Mouse (Mus musculus): ENCODE results near the gene Kdm5c. TPM values are rescaled to one million over a fixed set of nuclear protein-coding genes. Genes with fewer than 3 reads are reported as not detected.
A peak's percentile ranks its signal among the peaks of the same experiment; 100 is the strongest.
"Not testable (repeated sequence)": the region's sequence is repeated elsewhere in the genome, so short reads cannot be mapped to it uniquely, and the experiment has no call there.

Gene Kdm5c
- polyA plus RNA-seq, 1 experiment from 2014 or later = 30.2 TPM

DNA sequence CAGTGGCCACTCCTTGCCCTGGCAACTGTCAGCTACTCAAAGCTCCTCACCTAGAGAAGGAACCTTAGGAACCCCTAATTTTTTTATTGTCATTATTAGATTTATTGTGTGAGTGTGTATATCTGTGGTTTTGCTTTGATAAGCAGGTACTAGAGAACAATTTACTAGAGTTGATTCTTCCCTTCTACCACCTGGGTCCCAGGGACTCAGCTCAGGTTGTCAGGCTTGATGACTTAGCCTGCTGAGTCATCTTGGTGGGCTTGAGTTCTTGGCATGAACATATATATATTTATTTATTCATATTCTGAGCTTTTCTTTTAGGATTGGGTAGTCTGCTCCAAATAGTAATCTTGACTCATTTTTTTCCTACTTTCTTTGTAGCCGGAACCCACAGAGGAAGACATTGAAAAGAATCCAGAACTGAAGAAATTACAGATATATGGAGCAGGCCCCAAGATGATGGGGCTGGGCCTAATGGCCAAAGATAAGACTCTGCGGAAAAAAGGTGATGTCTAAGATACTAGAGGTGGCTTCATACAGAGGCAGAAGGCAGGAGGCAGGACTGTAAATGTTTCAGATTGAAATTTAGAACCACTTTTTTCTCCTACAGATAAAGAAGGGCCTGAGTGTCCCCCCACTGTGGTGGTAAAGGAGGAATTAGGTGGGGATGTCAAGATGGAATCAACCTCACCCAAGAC, 11.8 kb downstream of the Kdm5c start:
- Histone ChIP-seq H3K4me3 (ENCODE audit: low read depth, low read length) (no peak overlapping the region), H3K27me3 (ENCODE audit: control insufficient read depth, insufficient read depth, low read length) (no peaks in the 10 kb centered on the region), H3K27ac (ENCODE audit: low read depth, low read length) (no peak overlapping the region), H3K9ac (ENCODE audit: low read depth, low read length) (no peak overlapping the region), H3K4me2 (no peak overlapping the region), H3K36me3 (ENCODE audit: control insufficient read depth, insufficient read depth, low read length) (peaks cover 48% of the 10 kb centered on the region), H3K4me1 (ENCODE audit: control insufficient read depth, insufficient read depth, low read length) (no peaks in the 10 kb centered on the region), H3K9me3 (replicated peaks; ENCODE audit: control insufficient read depth, low read length) (no peaks in the 10 kb centered on the region)
- WGBS (ENCODE audit: insufficient replicate concordance) = 89% methylated on average over 2 of the region's 2 CpGs
- no peak for ATAC-seq (replicated peaks; ENCODE audit: insufficient number of reproducible peaks, low FRiP score, low TSS enrichment)

DNA sequence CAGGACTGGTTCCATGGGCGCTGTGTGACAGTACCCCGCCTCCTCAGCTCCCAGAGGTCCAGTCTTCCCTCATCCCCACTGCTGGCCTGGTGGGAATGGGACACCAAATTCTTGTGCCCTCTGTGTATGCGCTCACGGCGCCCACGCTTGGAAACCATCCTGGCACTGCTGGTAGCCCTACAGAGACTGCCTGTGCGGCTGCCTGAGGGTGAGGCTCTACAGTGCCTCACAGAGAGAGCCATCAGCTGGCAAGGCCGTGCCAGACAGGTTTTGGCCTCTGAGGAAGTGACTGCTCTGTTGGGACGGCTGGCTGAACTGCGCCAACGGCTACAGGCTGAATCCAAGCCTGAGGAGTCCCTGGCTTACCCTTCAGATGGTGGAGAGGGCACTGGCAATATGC, 38.4 kb downstream of the Kdm5c start:
- Histone ChIP-seq H3K4me1 (ENCODE audit: control insufficient read depth, insufficient read depth, low read length) (no peaks in the 10 kb centered on the region), H3K27ac (ENCODE audit: low read depth, low read length) (no peak overlapping the region), H3K36me3 (ENCODE audit: control insufficient read depth, insufficient read depth, low read length) (peaks cover 55% of the 10 kb centered on the region), H3K4me3 (ENCODE audit: low read depth, low read length) (no peak overlapping the region), H3K9me3 (replicated peaks; ENCODE audit: control insufficient read depth, low read length) (no peaks in the 10 kb centered on the region), H3K4me2 (no peak overlapping the region), H3K9ac (ENCODE audit: low read depth, low read length) (no peak overlapping the region), H3K27me3 (ENCODE audit: control insufficient read depth, insufficient read depth, low read length) (no peaks in the 10 kb centered on the region)
- 95% methylated on average over 11 of the region's 11 CpGs for WGBS (ENCODE audit: insufficient replicate concordance)
- no peak for ATAC-seq (replicated peaks; ENCODE audit: insufficient number of reproducible peaks, low FRiP score, low TSS enrichment)

DNA sequence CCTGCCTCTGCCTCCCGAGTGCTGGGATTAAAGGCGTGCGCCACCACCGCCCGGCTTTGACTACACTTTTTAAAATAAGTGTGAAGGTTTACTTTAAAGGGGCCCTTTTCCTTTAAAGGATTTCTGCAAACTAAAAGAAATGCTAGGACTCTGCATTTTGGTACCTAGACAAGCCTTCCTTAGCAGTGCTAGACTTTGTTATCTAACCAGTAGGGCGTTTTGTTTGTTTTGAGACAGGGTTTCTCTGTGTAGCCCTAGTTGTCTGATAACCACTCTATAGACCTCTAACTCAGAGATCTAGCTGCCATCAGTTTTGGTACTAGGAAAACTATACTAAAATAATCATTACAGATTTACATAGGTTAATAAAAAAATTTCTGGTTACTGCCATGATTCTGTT, 46.6 kb downstream of the Kdm5c start:
- no peak for ATAC-seq (replicated peaks; ENCODE audit: insufficient number of reproducible peaks, low FRiP score, low TSS enrichment)

DNA sequence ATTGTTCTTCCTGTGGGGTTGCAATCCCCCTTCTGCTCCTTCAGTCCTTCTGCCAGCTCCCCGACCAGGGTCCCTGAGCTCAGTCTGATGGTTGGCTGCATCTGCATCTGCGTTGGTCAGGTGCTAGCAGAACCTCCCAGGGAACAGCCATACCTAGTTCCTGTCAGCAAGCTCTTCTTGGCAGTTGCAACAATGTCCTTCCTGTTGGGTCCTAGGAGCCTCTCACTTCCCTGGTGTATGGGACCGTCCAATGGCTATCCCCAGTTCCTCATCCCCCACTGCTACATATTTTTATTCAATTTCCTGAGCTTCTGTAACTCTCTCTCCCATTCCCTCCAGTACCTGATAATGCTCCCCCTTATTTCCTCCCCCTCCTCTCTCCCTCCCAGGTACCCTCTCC, 51.9 kb downstream of the Kdm5c start:
- Histone ChIP-seq H3K27ac (ENCODE audit: low read depth, low read length) (no peak overlapping the region), H3K9ac (ENCODE audit: low read depth, low read length) (no peak overlapping the region), H3K27me3 (ENCODE audit: control insufficient read depth, insufficient read depth, low read length) (no peaks in the 10 kb centered on the region), H3K36me3 (ENCODE audit: control insufficient read depth, insufficient read depth, low read length) (no peaks in the 10 kb centered on the region), H3K9me3 (replicated peaks; ENCODE audit: control insufficient read depth, low read length) (no peaks in the 10 kb centered on the region), H3K4me3 (ENCODE audit: low read depth, low read length) (no peak overlapping the region), H3K4me1 (ENCODE audit: control insufficient read depth, insufficient read depth, low read length) (no peaks in the 10 kb centered on the region), H3K4me2 (no peak overlapping the region)
- whole genome bisulfite sequencing (ENCODE audit: insufficient replicate concordance) = 77% methylated on average over 3 of the region's 3 CpGs
- ATAC-seq (replicated peaks; ENCODE audit: insufficient number of reproducible peaks, low FRiP score, low TSS enrichment) = no peak

More for the DNA sequence above, 46.6 kb downstream of the Kdm5c start:
- Histone ChIP-seq H3K27me3 (ENCODE audit: control insufficient read depth, insufficient read depth, low read length) (no peaks in the 10 kb centered on the region), H3K9ac (ENCODE audit: low read depth, low read length) (no peak overlapping the region), H3K36me3 (ENCODE audit: control insufficient read depth, insufficient read depth, low read length) (peaks cover 11% of the 10 kb centered on the region; the same call in 1 of the 2 replicates), H3K4me3 (ENCODE audit: low read depth, low read length) (no peak overlapping the region), H3K9me3 (replicated peaks; ENCODE audit: control insufficient read depth, low read length) (no peaks in the 10 kb centered on the region), H3K4me2 (no peak overlapping the region), H3K4me1 (ENCODE audit: control insufficient read depth, insufficient read depth, low read length) (no peaks in the 10 kb centered on the region), H3K27ac (ENCODE audit: low read depth, low read length) (no peak overlapping the region)
- WGBS (ENCODE audit: insufficient replicate concordance) = 89% methylated on average over 6 of the region's 6 CpGs

DNA sequence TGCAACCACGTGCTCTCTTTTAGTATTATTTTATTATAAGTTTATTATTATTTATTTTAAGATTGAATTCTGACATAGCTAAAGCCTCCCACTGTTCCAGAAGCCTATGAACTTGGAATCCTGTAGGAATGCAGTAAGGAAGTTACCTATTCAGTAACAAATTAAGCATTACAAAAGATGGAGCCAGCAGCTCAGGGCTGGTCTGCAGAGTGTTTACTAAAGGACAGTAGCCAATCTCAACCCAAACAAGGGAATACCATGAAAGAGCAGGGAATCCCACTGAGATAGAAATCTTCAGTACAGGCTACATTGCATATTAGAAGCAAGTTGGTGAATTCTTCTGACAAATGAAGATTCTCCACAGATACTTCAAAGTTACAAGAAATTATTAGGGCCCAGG, 54.2 kb downstream of the Kdm5c start:
- 49% methylated on average over 1 of the region's 1 CpGs for WGBS (ENCODE audit: insufficient replicate concordance)
- H3K36me3 ChIP-seq (ENCODE audit: control insufficient read depth, insufficient read depth, low read length); ATAC-seq (replicated peaks; ENCODE audit: insufficient number of reproducible peaks, low FRiP score, low TSS enrichment); H3K27ac ChIP-seq (ENCODE audit: low read depth, low read length); H3K27me3 ChIP-seq (ENCODE audit: control insufficient read depth, insufficient read depth, low read length); H3K9me3 ChIP-seq (replicated peaks; ENCODE audit: control insufficient read depth, low read length); H3K9ac ChIP-seq (ENCODE audit: low read depth, low read length); H3K4me3 ChIP-seq (ENCODE audit: low read depth, low read length); H3K4me1 ChIP-seq (ENCODE audit: control insufficient read depth, insufficient read depth, low read length); H3K4me2 ChIP-seq: not testable (repeated sequence)

DNA sequence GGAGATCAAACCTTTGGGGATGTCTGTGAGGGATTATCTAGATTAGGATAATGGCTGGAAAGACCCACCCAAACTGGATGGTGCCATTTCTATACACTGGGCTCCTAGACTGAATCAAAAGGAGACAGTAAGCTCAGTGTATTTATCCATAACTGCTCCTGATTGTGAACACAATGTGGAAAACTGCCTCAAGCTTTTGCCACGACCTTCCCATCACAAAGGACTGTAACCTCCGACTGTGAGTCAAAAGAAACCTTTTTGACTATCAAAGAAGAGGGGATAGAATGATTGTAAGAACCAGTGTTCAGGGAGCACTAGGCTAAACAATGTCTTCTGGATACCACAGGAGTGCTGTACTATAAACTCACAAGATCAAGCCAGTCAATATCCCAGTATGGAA, 73.4 kb downstream of the Kdm5c start:
- H3K27ac ChIP-seq (ENCODE audit: low read depth, low read length) = no peak overlapping the region

DNA sequence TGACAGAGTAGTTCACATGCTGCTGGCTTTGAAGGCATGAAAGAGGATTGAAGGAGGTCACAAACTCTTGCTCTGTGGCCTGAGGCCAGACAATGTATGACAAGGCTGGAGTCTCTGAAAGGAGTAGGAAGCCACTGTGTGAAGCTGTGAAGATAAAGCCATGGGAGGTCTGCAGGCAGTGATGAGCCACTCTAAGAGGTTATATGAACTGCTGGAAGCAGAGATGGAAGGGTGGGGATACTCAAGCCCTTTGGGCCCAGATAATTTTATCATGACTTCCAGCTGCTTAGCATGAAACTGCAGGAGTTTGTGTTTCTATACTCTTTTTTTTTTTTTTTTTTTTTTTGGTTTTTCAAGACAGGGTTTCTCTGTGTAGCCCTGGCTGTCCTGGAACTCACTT, 74.6 kb downstream of the Kdm5c start:
- H3K9me3 ChIP-seq (replicated peaks; ENCODE audit: control insufficient read depth, low read length) = no peaks in the 10 kb centered on the region
- peak; percentile 79 for ATAC-seq (replicated peaks; ENCODE audit: insufficient number of reproducible peaks, low FRiP score, low TSS enrichment)
- no peak overlapping the region for H3K9ac ChIP-seq (ENCODE audit: low read depth, low read length)
- no peaks in the 10 kb centered on the region for H3K4me1 ChIP-seq (ENCODE audit: control insufficient read depth, insufficient read depth, low read length)
- H3K27ac ChIP-seq (ENCODE audit: low read depth, low read length) = no peak overlapping the region
- no peak overlapping the region for H3K4me3 ChIP-seq (ENCODE audit: low read depth, low read length)
- no peaks in the 10 kb centered on the region for H3K36me3 ChIP-seq (ENCODE audit: control insufficient read depth, insufficient read depth, low read length)
- H3K27me3 ChIP-seq (ENCODE audit: control insufficient read depth, insufficient read depth, low read length) = 0 out of 2 replicates have a peak, but pooled peaks cover 3% of the 10 kb centered on the region
- no peak overlapping the region for H3K4me2 ChIP-seq

More for the DNA sequence above, 73.4 kb downstream of the Kdm5c start:
- no peak for ATAC-seq (replicated peaks; ENCODE audit: insufficient number of reproducible peaks, low FRiP score, low TSS enrichment)
- H3K36me3 ChIP-seq (ENCODE audit: control insufficient read depth, insufficient read depth, low read length) = no peaks in the 10 kb centered on the region
- H3K4me3 ChIP-seq (ENCODE audit: low read depth, low read length) = no peak overlapping the region
- 90% methylated on average over 2 of the region's 2 CpGs for WGBS (ENCODE audit: insufficient replicate concordance)
- H3K27me3 ChIP-seq (ENCODE audit: control insufficient read depth, insufficient read depth, low read length) = peaks cover 6% of the 10 kb centered on the region; the same call in 1 of the 2 replicates
- H3K9ac ChIP-seq (ENCODE audit: low read depth, low read length) = no peak overlapping the region
- no peak overlapping the region for H3K4me2 ChIP-seq
- no peaks in the 10 kb centered on the region for H3K9me3 ChIP-seq (replicated peaks; ENCODE audit: control insufficient read depth, low read length)
- no peaks in the 10 kb centered on the region for H3K4me1 ChIP-seq (ENCODE audit: control insufficient read depth, insufficient read depth, low read length)

DNA sequence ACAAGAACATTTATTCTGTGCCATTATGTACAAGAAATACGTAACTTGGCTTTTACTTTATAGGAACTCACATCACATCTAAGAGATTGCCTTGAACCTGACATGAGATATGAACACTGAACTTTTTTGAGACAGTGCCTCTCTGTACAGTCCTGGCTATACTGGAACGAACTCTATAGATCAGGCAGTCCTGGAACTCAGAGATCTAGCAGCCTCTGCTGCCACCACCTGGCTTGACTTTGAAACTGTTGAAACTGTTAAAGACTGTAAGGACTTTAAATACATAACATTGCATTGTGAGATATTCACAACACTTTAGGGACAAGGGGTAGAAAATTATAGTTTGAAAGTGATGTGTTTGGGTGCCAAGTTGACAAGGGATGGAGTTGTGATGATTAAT, 75.1 kb downstream of the Kdm5c start:
- 57% methylated on average over 2 of the region's 2 CpGs for WGBS (ENCODE audit: insufficient replicate concordance)
- Histone ChIP-seq H3K4me2 (no peak overlapping the region), H3K27ac (ENCODE audit: low read depth, low read length) (no peak overlapping the region), H3K36me3 (ENCODE audit: control insufficient read depth, insufficient read depth, low read length) (no peaks in the 10 kb centered on the region), H3K4me3 (ENCODE audit: low read depth, low read length) (no peak overlapping the region), H3K9ac (ENCODE audit: low read depth, low read length) (no peak overlapping the region), H3K9me3 (replicated peaks; ENCODE audit: control insufficient read depth, low read length) (no peaks in the 10 kb centered on the region), H3K27me3 (ENCODE audit: control insufficient read depth, insufficient read depth, low read length) (0 out of 2 replicates have a peak, but pooled peaks cover 3% of the 10 kb centered on the region), H3K4me1 (ENCODE audit: control insufficient read depth, insufficient read depth, low read length) (no peaks in the 10 kb centered on the region)
- ATAC-seq (replicated peaks; ENCODE audit: insufficient number of reproducible peaks, low FRiP score, low TSS enrichment) = no peak

DNA sequence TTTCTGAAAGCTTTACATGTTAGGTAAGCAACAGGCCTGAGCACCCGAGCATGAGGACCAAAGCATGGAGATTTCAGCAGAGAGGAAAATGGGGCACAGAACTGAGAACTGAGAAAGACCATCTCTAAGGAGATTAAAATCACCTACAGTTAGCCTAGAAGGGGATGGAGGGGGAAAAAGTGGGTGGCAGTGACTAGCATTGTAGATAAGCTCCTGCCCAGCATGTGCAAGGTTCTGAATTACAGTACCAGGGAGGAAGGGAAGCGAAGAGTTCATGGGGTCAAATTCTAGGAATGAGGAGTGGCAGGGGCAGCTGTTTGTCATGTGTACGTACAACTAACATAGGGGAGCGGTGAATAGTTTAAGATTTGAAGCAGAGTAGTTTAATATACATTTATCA, 87.7 kb downstream of the Kdm5c start:
- H3K4me2 ChIP-seq = no peak overlapping the region
- H3K36me3 ChIP-seq (ENCODE audit: control insufficient read depth, insufficient read depth, low read length) = no peaks in the 10 kb centered on the region
- no peak overlapping the region for H3K27ac ChIP-seq (ENCODE audit: low read depth, low read length)
- ATAC-seq (replicated peaks; ENCODE audit: insufficient number of reproducible peaks, low FRiP score, low TSS enrichment) = no peak
- no peak overlapping the region for H3K9ac ChIP-seq (ENCODE audit: low read depth, low read length)
- H3K27me3 ChIP-seq (ENCODE audit: control insufficient read depth, insufficient read depth, low read length) = no peaks in the 10 kb centered on the region; the same call in 1 of the 2 replicates
- 69% methylated on average over 4 of the region's 4 CpGs for WGBS (ENCODE audit: insufficient replicate concordance)
- H3K4me3 ChIP-seq (ENCODE audit: low read depth, low read length) = no peak overlapping the region
- no peaks in the 10 kb centered on the region for H3K9me3 ChIP-seq (replicated peaks; ENCODE audit: control insufficient read depth, low read length)
- H3K4me1 ChIP-seq (ENCODE audit: control insufficient read depth, insufficient read depth, low read length) = no peaks in the 10 kb centered on the region
